Mouse (Mus musculus): Measurements from ENCODE around the gene AU040320. TPM values are rescaled to one million over a fixed set of nuclear protein-coding genes. Genes with fewer than 3 reads are reported as not detected.

Gene AU040320
- polyA plus RNA-seq, 1 experiment from 2014 or later = 31.4 TPM

GRCm38 (mm10) chr4:126779148-126779581 is 25.8 kb downstream of the AU040320 start:
- Histone ChIP-seq H3K27ac (peak overlapping the region; percentile 69), H3K9me3 (no peaks in the 10 kb centered on the region), H3K4me3 (no peak overlapping the region), H3K27me3 (ENCODE audit: insufficient read depth, poor library complexity, severe bottlenecking) (no peaks in the 10 kb centered on the region), H3K36me3 (no peaks in the 10 kb centered on the region), H3K4me1 (replicated peaks) (peaks cover 28% of the 10 kb centered on the region)
- 53% methylated on average over 8 of the region's 8 CpGs for WGBS
- no peak for DNase-seq (ENCODE audit: low spot score)

GRCm38 (mm10) chr4:126779826-126780775 is 26.8 kb downstream of the AU040320 start:
- Histone ChIP-seq H3K27me3 (ENCODE audit: insufficient read depth, poor library complexity, severe bottlenecking) (no peaks in the 10 kb centered on the region), H3K4me3 (no peak overlapping the region), H3K4me1 (replicated peaks) (peaks cover 28% of the 10 kb centered on the region), H3K27ac (peak overlapping the region; percentile 69), H3K36me3 (no peaks in the 10 kb centered on the region), H3K9me3 (no peaks in the 10 kb centered on the region)
- DNase-seq (ENCODE audit: low spot score) = no peak
- 53% methylated on average over 12 of the region's 12 CpGs for WGBS

GRCm38 (mm10) chr4:126781871-126782270 is 28.5 kb downstream of the AU040320 start:
- Histone ChIP-seq H3K36me3 (0 out of 2 replicates have a peak, but pooled peaks cover under 1% of the 10 kb centered on the region), H3K4me3 (no peak overlapping the region), H3K9me3 (no peaks in the 10 kb centered on the region), H3K27ac (no peak overlapping the region), H3K27me3 (ENCODE audit: insufficient read depth, poor library complexity, severe bottlenecking) (no peaks in the 10 kb centered on the region), H3K4me1 (replicated peaks) (peaks cover 28% of the 10 kb centered on the region)
- 88% methylated on average over 3 of the region's 3 CpGs for WGBS
- no peak for DNase-seq (ENCODE audit: low spot score)

GRCm38 (mm10) chr4:126782512-126782911 is 29.2 kb downstream of the AU040320 start:
- H3K4me3 ChIP-seq = no peak overlapping the region
- no peaks in the 10 kb centered on the region for H3K9me3 ChIP-seq
- H3K27ac ChIP-seq = no peak overlapping the region
- H3K36me3 ChIP-seq = 0 out of 2 replicates have a peak, but pooled peaks cover 4% of the 10 kb centered on the region
- no peaks in the 10 kb centered on the region for H3K27me3 ChIP-seq (ENCODE audit: insufficient read depth, poor library complexity, severe bottlenecking)
- 92% methylated on average over 8 of the region's 8 CpGs for WGBS
- no peak for DNase-seq (ENCODE audit: low spot score)
- peaks cover 28% of the 10 kb centered on the region for H3K4me1 ChIP-seq (replicated peaks)

GRCm38 (mm10) chr4:126782996-126783395 is 29.7 kb downstream of the AU040320 start:
- H3K9me3 ChIP-seq = no peaks in the 10 kb centered on the region
- peaks cover 28% of the 10 kb centered on the region for H3K4me1 ChIP-seq (replicated peaks)
- H3K4me3 ChIP-seq = no peak overlapping the region
- 86% methylated on average over 8 of the region's 8 CpGs for WGBS
- DNase-seq (ENCODE audit: low spot score) = no peak
- no peak overlapping the region for H3K27ac ChIP-seq
- H3K36me3 ChIP-seq = 0 out of 2 replicates have a peak, but pooled peaks cover 4% of the 10 kb centered on the region
- H3K27me3 ChIP-seq (ENCODE audit: insufficient read depth, poor library complexity, severe bottlenecking) = no peaks in the 10 kb centered on the region

GRCm38 (mm10) chr4:126792341-126793102 is 39.2 kb downstream of the AU040320 start:
- no peak for DNase-seq (ENCODE audit: low spot score)
- no peak overlapping the region for H3K4me3 ChIP-seq
- H3K36me3 ChIP-seq = peaks cover 48% of the 10 kb centered on the region
- no peaks in the 10 kb centered on the region for H3K4me1 ChIP-seq (replicated peaks)
- WGBS = 88% methylated on average over 7 of the region's 7 CpGs
- no peak overlapping the region for H3K27ac ChIP-seq
- H3K27me3 ChIP-seq (ENCODE audit: insufficient read depth, poor library complexity, severe bottlenecking) = no peaks in the 10 kb centered on the region
- H3K9me3 ChIP-seq = 0 out of 2 replicates have a peak, but pooled peaks cover 3% of the 10 kb centered on the region

GRCm38 (mm10) chr4:126802174-126802573 is 48.8 kb downstream of the AU040320 start:
- peaks cover 3% of the 10 kb centered on the region; the same call in 1 of the 2 replicates for H3K36me3 ChIP-seq
- H3K27ac ChIP-seq = no peak overlapping the region
- H3K9me3 ChIP-seq = no peaks in the 10 kb centered on the region
- DNase-seq (ENCODE audit: low spot score) = no peak
- WGBS = 95% methylated on average over 8 of the region's 8 CpGs
- peaks cover 4% of the 10 kb centered on the region; the same call in 1 of the 2 replicates for H3K4me1 ChIP-seq (replicated peaks)
- no peak overlapping the region for H3K4me3 ChIP-seq
- H3K27me3 ChIP-seq (ENCODE audit: insufficient read depth, poor library complexity, severe bottlenecking) = no peaks in the 10 kb centered on the region

GRCm38 (mm10) chr4:126803268-126803873 is 50.0 kb downstream of the AU040320 start:
- Histone ChIP-seq H3K36me3 (peaks cover 3% of the 10 kb centered on the region; the same call in 1 of the 2 replicates), H3K27me3 (ENCODE audit: insufficient read depth, poor library complexity, severe bottlenecking) (no peaks in the 10 kb centered on the region), H3K4me1 (replicated peaks) (peaks cover 4% of the 10 kb centered on the region; the same call in 1 of the 2 replicates), H3K9me3 (no peaks in the 10 kb centered on the region), H3K27ac (no peak overlapping the region), H3K4me3 (no peak overlapping the region)
- 41% methylated on average over 8 of the region's 8 CpGs for WGBS
- DNase-seq (ENCODE audit: low spot score) = no peak

- H3K27me3 ChIP-seq (ENCODE audit: insufficient read depth, poor library complexity, severe bottlenecking) = no peaks in the 10 kb centered on the region
- no peaks in the 10 kb centered on the region for H3K9me3 ChIP-seq
- 65% methylated on average over 4 of the region's 4 CpGs for WGBS
- peaks cover 15% of the 10 kb centered on the region for H3K36me3 ChIP-seq
- H3K4me3 ChIP-seq = no peak overlapping the region
- peaks cover 4% of the 10 kb centered on the region; the same call in 1 of the 2 replicates for H3K4me1 ChIP-seq (replicated peaks)
- H3K27ac ChIP-seq = no peak overlapping the region
- DNase-seq (ENCODE audit: low spot score) = no peak
These were observed 52.4 kb downstream of the AU040320 start for GRCm38 (mm10) chr4:126805741-126806140.

- Histone ChIP-seq H3K27me3 (ENCODE audit: insufficient read depth, poor library complexity, severe bottlenecking) (no peaks in the 10 kb centered on the region), H3K27ac (no peak overlapping the region), H3K9me3 (no peaks in the 10 kb centered on the region), H3K4me1 (replicated peaks) (peaks cover 4% of the 10 kb centered on the region; the same call in 1 of the 2 replicates), H3K36me3 (peaks cover 19% of the 10 kb centered on the region), H3K4me3 (no peak overlapping the region)
- WGBS = 92% methylated on average over 7 of the region's 7 CpGs
- DNase-seq (ENCODE audit: low spot score) = no peak
These were observed 53.5 kb downstream of the AU040320 start for GRCm38 (mm10) chr4:126806692-126807427.

- Histone ChIP-seq H3K27ac (no peak overlapping the region), H3K4me3 (no peak overlapping the region), H3K9me3 (no peaks in the 10 kb centered on the region), H3K27me3 (ENCODE audit: insufficient read depth, poor library complexity, severe bottlenecking) (no peaks in the 10 kb centered on the region), H3K4me1 (replicated peaks) (no peaks in the 10 kb centered on the region), H3K36me3 (peaks cover 32% of the 10 kb centered on the region)
- DNase-seq (ENCODE audit: low spot score) = no peak
- 89% methylated on average over 3 of the region's 3 CpGs for WGBS
These were observed 57.2 kb downstream of the AU040320 start for GRCm38 (mm10) chr4:126810566-126810965.

GRCm38 (mm10) chr4:126813212-126813611 is 59.9 kb downstream of the AU040320 start:
- WGBS = 88% methylated on average over 5 of the region's 5 CpGs
- Histone ChIP-seq H3K4me1 (replicated peaks) (no peaks in the 10 kb centered on the region), H3K9me3 (no peaks in the 10 kb centered on the region), H3K4me3 (no peak overlapping the region), H3K27me3 (ENCODE audit: insufficient read depth, poor library complexity, severe bottlenecking) (no peaks in the 10 kb centered on the region), H3K36me3 (peaks cover 57% of the 10 kb centered on the region), H3K27ac (no peak overlapping the region)
- DNase-seq (ENCODE audit: low spot score) = no peak

Measured in hindbrain, embryonic 10.5 days (tissue).